Mouse (Mus musculus) forebrain, embryonic 16.5 days (tissue): Measurements from ENCODE around the gene Mybbp1a. TPM values are rescaled to one million over a fixed set of nuclear protein-coding genes. Genes with fewer than 3 reads are reported as not detected.

ENCODE experiments used
- ATAC-seq: fragments of 200-750 bp; cut with Nextera tagmentation; 2 replicates; pipeline ENCODE4 v1.8.0; 2017; ENCODE audit warnings: mild to moderate bottlenecking, moderate library complexity
- H3K27ac ChIP-seq: fragments of 300-500 bp; sonication (generic); 2 replicates; pipeline ENCODE4 v1.5.1; 2014; ENCODE audit warnings: low read length, control low read depth
- H3K27me3 ChIP-seq: fragments of 300-500 bp; sonication (generic); replicated peaks from 2 replicates; pipeline ENCODE4 v1.6.1; 2014; ENCODE audit warnings: low read length; ENCODE audit not compliant: control insufficient read depth, insufficient read depth
- H3K36me3 ChIP-seq: fragments of 300-500 bp; sonication (generic); 2 replicates; pipeline ENCODE4 v1.6.1; 2014; ENCODE audit not compliant: control insufficient read depth, insufficient read depth
- H3K4me1 ChIP-seq: fragments of 300-500 bp; sonication (generic); replicated peaks from 2 replicates; pipeline ENCODE4 v1.6.1; 2014; ENCODE audit warnings: low read length; ENCODE audit not compliant: control insufficient read depth, insufficient read depth
- H3K4me2 ChIP-seq: fragments of 300-500 bp; sonication (generic); 2 replicates; pipeline ENCODE4 v1.6.1; 2014; ENCODE audit warnings: mild to moderate bottlenecking, low read length, control low read depth
- H3K4me3 ChIP-seq: fragments of 300-500 bp; sonication (generic); replicated peaks from 2 replicates; pipeline ENCODE4 v1.5.1; 2014; ENCODE audit warnings: mild to moderate bottlenecking, low read length, control low read depth
- H3K9ac ChIP-seq: fragments of 300-500 bp; sonication (generic); replicated peaks from 2 replicates; pipeline ENCODE4 v1.6.1; 2014; ENCODE audit warnings: low read depth, low read length, control low read depth
- H3K9me3 ChIP-seq: fragments of 300-500 bp; sonication (generic); 2 replicates; pipeline ENCODE4 v1.6.1; 2016; ENCODE audit warnings: low read length; ENCODE audit not compliant: control insufficient read depth
- WGBS: fragments of 180-500 bp; shearing (Covaris S2); extraction: QIAGEN DNeasy Blood & Tissue Kit; methylation state at CpG from one replicate; pipeline ENCODE4 v1.1.7; 2014; 5-methylcytosine and 5-hydroxymethylcytosine counted together
- polyA plus RNA-seq: library from polyadenylated mRNA; unstranded; fragments of >200 nt; fragmentation: Nextera tagmentation; extraction: Ambion mirVana; gene quantifications from 2 replicates; pipeline ENCODE4 v1.2.1, GENCODE M21; 2015

Gene Mybbp1a
- polyA plus RNA-seq, 1 experiment from 2014 or later: 98.2 TPM

DNA sequence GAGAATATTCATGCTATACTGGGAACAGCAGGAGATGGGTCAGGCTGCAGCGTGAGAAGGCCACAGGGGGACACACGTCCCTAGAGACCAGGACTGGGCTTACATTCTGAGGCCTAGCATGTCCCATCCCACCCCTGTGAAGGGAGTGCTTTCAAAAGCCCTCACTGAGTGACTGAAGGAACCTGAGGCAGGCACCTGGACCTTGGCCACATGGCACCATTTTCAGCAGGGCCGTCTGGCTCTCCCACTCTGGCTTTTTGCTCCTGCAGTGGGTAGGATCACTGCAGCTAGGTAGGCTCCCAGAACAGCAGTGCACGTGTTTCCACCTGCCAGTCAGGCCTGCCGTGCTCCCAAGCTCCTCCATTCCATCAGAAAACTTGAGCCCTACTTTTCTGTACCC, 27.4 kb downstream of the Mybbp1a start:
- Histone ChIP-seq H3K27ac (no peak overlapping the region), H3K9ac (no peak overlapping the region), H3K27me3 (no peaks in the 10 kb centered on the region), H3K36me3 (no peaks in the 10 kb centered on the region), H3K4me3 (no peak overlapping the region), H3K4me1 (peaks cover 8% of the 10 kb centered on the region), H3K4me2 (no peak overlapping the region), H3K9me3 (no peaks in the 10 kb centered on the region)
- no peak for ATAC-seq
- WGBS: 73% methylated on average over 5 of the region's 5 CpGs

DNA sequence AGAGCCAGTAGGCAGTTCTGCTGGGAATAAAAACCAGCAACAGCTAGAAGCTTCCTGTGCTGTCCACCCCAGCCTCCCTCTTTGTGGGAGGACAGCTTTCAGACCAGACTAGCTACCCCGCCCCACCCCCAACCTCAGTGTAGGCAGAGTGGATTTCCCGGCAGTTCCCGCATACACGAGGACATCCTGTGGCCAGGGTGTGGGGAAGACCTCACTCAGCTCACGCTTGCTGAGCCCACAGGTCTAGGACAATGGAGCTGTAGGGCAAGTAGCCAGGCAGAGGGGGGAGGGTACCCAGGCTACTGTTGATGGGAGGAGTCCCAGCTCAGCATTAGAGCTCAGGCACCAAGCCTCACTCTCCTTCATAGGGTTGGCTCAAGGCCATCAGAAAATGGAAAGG, 28.1 kb downstream of the Mybbp1a start:
- Histone ChIP-seq H3K27me3 (no peaks in the 10 kb centered on the region), H3K27ac (no peak overlapping the region), H3K36me3 (no peaks in the 10 kb centered on the region), H3K4me1 (peaks cover 8% of the 10 kb centered on the region), H3K9me3 (no peaks in the 10 kb centered on the region), H3K4me2 (no peak overlapping the region), H3K4me3 (no peak overlapping the region), H3K9ac (no peak overlapping the region)
- WGBS: 19% methylated on average over 5 of the region's 5 CpGs
- ATAC-seq: peak; percentile 64; the same call in 1 of the 2 replicates

DNA sequence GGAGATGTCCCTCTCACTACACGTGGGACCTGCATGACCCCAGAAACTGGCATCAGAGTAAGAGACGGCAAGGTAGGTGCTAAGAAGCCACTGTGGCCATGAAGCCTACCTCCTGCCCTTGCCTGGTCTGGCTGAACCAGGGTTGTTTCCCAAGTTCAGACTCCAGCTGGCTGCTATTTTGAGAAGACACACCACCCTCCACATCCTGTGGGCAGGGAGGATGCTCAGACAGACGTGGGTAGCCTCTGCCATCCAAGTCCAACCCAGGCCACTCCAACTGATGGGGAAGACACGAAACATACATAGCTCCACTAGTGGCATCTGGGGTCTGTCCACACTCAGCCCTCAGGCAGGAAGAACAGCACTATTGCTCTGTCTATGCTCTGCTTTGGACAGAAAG, 28.8 kb downstream of the Mybbp1a start:
- H3K9ac ChIP-seq: no peak overlapping the region
- no peak overlapping the region for H3K4me3 ChIP-seq
- no peaks in the 10 kb centered on the region for H3K36me3 ChIP-seq
- no peak overlapping the region for H3K4me2 ChIP-seq
- H3K27me3 ChIP-seq: no peaks in the 10 kb centered on the region
- ATAC-seq: no peak
- no peak overlapping the region for H3K27ac ChIP-seq
- H3K4me1 ChIP-seq: peaks cover 8% of the 10 kb centered on the region
- WGBS: 79% methylated on average over 4 of the region's 4 CpGs
- no peaks in the 10 kb centered on the region for H3K9me3 ChIP-seq

DNA sequence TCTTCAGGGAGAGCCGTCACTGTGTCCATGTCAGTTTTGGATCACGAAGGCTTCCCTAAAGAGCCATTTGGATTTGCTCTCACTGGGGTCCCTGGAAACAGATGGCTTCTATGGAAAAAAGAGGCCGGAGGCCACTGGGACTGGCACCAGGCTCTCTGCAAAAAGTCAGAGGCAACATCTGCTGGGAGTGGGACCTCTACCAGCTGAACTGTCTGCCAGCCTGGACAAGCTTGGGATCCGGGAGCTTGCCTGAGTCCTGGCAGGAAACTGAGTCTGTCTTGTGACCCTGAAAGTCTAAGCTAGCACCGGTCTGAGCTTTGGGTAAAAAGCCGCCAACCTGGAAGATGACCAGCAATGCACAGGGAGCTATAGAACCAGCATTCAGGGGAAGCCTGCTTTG, 30.2 kb downstream of the Mybbp1a start:
- peaks cover 8% of the 10 kb centered on the region for H3K4me1 ChIP-seq
- H3K27me3 ChIP-seq: no peaks in the 10 kb centered on the region
- ATAC-seq: no peak
- no peaks in the 10 kb centered on the region for H3K9me3 ChIP-seq
- no peak overlapping the region for H3K9ac ChIP-seq
- no peak overlapping the region for H3K4me2 ChIP-seq
- no peak overlapping the region for H3K27ac ChIP-seq
- no peak overlapping the region for H3K4me3 ChIP-seq
- 87% methylated on average over 6 of the region's 6 CpGs for WGBS
- no peaks in the 10 kb centered on the region for H3K36me3 ChIP-seq

DNA sequence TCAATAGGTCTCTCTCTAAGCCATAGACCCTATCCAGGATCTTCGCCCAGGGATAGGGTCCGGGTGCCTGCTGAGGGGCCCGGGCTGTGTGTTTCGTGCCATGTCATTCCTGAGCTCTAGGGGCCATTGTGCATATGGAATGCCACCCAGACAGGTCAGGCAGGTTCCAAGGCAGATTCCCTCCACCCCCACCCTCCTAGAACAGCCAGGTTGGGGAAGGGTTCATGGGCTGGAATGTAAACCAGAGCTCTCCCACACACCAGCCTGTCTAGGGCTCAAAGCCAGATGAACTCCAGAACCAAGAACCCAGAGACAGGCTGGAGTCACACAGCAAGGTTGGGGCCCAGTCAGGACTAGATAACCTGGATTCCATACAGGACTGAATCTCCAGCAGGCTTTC, 32.4 kb downstream of the Mybbp1a start:
- 79% methylated on average over 4 of the region's 4 CpGs for WGBS
- ATAC-seq: no peak

DNA sequence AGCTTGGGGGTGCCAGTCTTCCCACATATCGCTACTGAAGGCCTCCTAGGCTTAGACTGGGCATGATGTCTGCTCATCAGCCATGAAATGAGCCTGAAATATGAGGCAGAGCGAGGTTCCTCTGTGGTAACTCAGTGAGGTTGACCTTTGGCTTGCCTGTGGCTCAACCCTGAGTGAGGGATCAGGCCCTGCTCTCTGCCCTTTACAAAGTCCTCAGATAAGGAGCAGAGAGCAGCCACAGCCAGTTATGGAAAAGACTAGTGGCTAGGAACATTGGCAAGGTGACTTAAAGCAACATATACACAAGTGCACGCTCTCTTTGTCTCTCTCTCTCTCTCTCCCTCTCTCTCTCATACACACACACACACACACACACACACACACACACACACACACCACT, 33.8 kb downstream of the Mybbp1a start:
- Histone ChIP-seq H3K36me3 (no peaks in the 10 kb centered on the region), H3K4me2 (no peak overlapping the region), H3K27ac (no peak overlapping the region), H3K9ac (no peak overlapping the region), H3K27me3 (no peaks in the 10 kb centered on the region), H3K9me3 (no peaks in the 10 kb centered on the region), H3K4me1 (no peaks in the 10 kb centered on the region; the same call in 1 of the 2 replicates), H3K4me3 (no peak overlapping the region)
- WGBS: 81% methylated on average over 3 of the region's 3 CpGs
- ATAC-seq: no peak

More for the DNA sequence above, 32.4 kb downstream of the Mybbp1a start:
- Histone ChIP-seq H3K9me3 (no peaks in the 10 kb centered on the region), H3K27me3 (no peaks in the 10 kb centered on the region), H3K4me2 (no peak overlapping the region), H3K36me3 (no peaks in the 10 kb centered on the region), H3K4me3 (no peak overlapping the region), H3K4me1 (peaks cover 8% of the 10 kb centered on the region), H3K9ac (no peak overlapping the region), H3K27ac (no peak overlapping the region)

DNA sequence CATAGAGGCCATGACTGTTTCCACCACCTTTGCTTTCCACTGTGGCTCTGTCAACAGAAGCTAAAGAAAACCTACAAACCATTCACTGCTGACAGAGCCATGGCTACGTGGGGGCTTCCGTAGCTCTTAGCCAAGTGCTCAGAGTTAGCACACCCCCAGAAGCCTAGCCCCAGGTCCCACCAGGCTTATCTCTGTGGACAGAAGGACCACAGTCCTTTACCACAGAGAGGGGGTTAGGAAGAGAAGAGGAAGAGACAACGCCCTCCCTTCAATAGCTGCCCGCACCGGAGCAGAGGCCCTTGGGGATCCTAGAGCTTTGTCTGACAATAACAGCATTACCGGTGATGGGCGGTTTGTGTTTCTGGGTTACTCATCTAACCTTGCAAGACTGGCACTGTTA, 34.3 kb downstream of the Mybbp1a start:
- no peaks in the 10 kb centered on the region for H3K36me3 ChIP-seq
- no peak overlapping the region for H3K9ac ChIP-seq
- no peaks in the 10 kb centered on the region for H3K9me3 ChIP-seq
- no peaks in the 10 kb centered on the region for H3K27me3 ChIP-seq
- H3K27ac ChIP-seq: no peak overlapping the region
- no peaks in the 10 kb centered on the region; the same call in 1 of the 2 replicates for H3K4me1 ChIP-seq
- 88% methylated on average over 7 of the region's 7 CpGs for WGBS
- H3K4me2 ChIP-seq: no peak overlapping the region
- no peak overlapping the region for H3K4me3 ChIP-seq
- no peak for ATAC-seq

DNA sequence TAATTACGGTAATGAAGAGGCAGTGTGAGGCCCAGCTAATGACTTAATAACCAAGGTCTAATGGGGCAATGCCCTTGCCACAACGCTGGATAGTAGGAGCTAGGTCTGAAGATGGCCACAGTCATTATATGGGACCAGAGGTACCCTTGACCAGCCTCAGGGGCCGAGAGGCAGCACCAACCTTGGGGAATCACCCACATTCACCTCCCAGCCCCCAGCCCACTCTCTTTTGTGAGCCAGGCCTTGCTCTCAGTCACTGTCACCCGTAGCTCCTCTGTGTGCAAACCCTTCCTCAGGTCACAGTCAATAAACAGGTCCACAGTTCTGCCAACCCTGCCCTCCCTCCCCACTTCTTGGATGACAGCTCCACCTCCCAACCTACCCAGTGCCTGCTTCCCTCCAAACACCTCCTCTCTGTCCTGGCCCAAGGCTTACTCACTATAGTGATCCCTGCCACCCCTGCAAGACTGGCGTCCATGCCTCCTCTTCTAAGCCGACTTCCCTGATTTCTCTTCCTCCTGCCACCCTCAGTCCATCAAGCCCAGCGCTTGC, 35.0 kb downstream of the Mybbp1a start:
- Histone ChIP-seq H3K4me3 (no peak overlapping the region), H3K4me1 (no peaks in the 10 kb centered on the region; the same call in 1 of the 2 replicates), H3K27ac (no peak overlapping the region), H3K9me3 (no peaks in the 10 kb centered on the region), H3K9ac (no peak overlapping the region), H3K36me3 (no peaks in the 10 kb centered on the region), H3K27me3 (no peaks in the 10 kb centered on the region), H3K4me2 (no peak overlapping the region)
- no peak for ATAC-seq
- WGBS: 74% methylated on average over 7 of the region's 7 CpGs

DNA sequence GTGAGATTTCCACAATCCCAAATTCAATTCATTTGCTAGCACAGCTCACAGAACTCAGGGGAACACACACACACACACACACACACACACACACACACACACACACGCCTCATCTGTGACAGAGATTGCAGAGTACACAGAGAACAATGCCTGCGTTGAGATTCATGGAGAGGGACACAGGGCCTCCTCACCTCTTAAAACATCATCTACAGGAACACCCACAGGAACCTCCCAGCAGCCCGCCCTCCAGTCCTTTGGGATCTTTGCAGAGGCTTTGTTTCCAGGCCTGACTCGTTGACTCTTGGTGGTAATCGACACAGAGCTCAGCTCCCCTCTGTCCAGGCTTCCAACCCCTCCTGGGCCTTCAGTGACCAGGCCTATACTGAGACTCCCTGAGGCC, 36.0 kb downstream of the Mybbp1a start:
- Histone ChIP-seq H3K36me3 (no peaks in the 10 kb centered on the region), H3K9me3 (no peaks in the 10 kb centered on the region), H3K9ac (no peak overlapping the region), H3K27ac (no peak overlapping the region), H3K4me1 (no peaks in the 10 kb centered on the region; the same call in 1 of the 2 replicates), H3K4me3 (no peak overlapping the region), H3K4me2 (no peak overlapping the region), H3K27me3 (no peaks in the 10 kb centered on the region)
- 47% methylated on average over 5 of the region's 5 CpGs for WGBS
- ATAC-seq: no peak

DNA sequence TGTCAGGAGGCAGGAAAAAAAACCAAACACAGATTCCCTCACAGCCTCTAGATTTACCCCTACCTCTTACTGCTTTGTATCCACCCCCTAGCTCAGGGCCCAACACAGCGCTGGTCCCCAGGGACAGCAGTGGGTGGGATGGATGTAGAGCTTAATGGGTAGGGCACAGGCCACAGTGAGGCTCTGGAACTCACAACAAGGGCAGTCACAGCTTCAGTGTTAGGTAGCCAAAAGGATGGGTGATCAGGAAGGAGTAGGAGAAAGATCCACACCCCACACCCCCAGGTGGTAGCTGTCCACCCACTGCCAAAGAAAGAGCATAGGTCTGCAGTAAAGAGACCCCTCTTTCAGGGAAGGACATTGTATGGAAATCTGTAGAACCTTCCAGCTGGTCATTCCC, 36.5 kb downstream of the Mybbp1a start:
- ATAC-seq: no peak
- H3K27ac ChIP-seq: no peak overlapping the region
- H3K4me2 ChIP-seq: no peak overlapping the region
- WGBS: 79% methylated on average over 1 of the region's 1 CpGs
- H3K9me3 ChIP-seq: no peaks in the 10 kb centered on the region
- H3K9ac ChIP-seq: no peak overlapping the region
- H3K4me3 ChIP-seq: no peak overlapping the region
- H3K36me3 ChIP-seq: no peaks in the 10 kb centered on the region
- H3K4me1 ChIP-seq: no peaks in the 10 kb centered on the region; the same call in 1 of the 2 replicates
- no peaks in the 10 kb centered on the region for H3K27me3 ChIP-seq
